Mouse (Mus musculus): ENCODE measurements at regions not wholly inside any gene's neighbourhood (a gene's known extent, or its start where the extent isn't known, plus 50 kb on each side); places are given as distances from the start of the nearest gene placed in this dataset.
"Not testable (repeated sequence)": the region's sequence is repeated elsewhere in the genome, so short reads cannot be mapped to it uniquely, and the experiment has no call there.

DNA sequence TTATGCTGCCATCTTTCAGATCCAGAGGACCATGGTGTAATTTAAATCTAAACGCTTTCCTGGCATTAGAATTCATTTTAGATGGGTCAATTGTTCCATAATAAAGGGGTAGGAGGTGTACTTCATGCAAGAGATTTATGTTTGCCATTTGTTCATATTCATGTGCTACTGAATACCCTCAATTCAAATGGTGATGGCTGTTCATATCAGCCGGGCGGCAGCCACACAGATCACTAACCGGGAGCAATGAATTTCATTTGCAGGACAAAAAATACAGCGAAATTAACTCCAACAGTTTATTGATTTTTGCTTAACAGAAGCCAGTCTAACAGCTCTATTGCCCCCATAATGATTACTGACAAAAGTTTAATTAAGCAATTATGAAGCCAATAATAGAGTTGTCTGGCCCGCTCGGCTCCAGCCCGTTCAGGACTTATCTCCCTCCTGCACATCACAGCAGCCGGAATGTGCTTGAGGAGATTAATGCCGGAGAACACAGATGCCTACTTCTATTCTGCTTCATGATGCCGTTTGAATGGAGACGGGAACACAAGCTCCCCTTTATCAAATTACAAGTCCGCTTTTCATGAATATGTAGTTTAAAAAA is 330.3 kb upstream of the Irx2 start:
- 5% methylated on average over 13 of the region's 13 CpGs for WGBS
- no peak overlapping the region for H3K4me3 ChIP-seq (ENCODE audit: low read depth, low read length)
- H3K4me1 ChIP-seq (ENCODE audit: control insufficient read depth, insufficient read depth, low read length) = peaks cover 17% of the 10 kb centered on the region
- no peak overlapping the region for H3K4me2 ChIP-seq (ENCODE audit: low read length)
- DNase-seq (ENCODE audit: low spot score) = peak; percentile 61
- H3K27me3 ChIP-seq (replicated peaks; ENCODE audit: control insufficient read depth, insufficient read depth, low read length) = peaks cover 83% of the 10 kb centered on the region
- no peaks in the 10 kb centered on the region for H3K36me3 ChIP-seq (ENCODE audit: control insufficient read depth, insufficient read depth, low read length)
- H3K9me3 ChIP-seq (replicated peaks; ENCODE audit: control insufficient read depth, low read length) = no peaks in the 10 kb centered on the region
- no peak overlapping the region for H3K9ac ChIP-seq (ENCODE audit: low read length)
- ATAC-seq = peak; percentile 38; the same call in 1 of the 2 replicates
- no peak overlapping the region for H3K27ac ChIP-seq (ENCODE audit: low read depth, low read length)

DNA sequence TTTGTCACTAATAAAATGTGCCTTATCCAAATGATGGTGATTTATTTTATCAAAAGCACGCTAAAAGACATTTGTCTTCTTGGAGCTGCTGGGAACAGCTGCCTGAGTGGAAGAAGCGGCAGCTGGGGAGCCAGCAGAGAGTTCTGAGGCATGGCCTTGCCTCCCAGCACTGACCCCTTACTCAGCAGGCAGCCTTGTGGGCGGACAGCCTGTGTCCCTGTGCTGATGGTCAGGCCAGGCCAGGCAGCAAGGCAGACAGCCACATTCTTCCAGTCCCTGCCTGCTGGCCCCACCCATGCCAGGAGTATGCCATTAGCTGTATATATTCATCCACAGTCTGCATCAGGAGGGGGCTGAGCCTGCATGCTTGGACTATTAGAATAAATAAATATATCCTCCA is 329.0 kb upstream of the Irx2 start:
- ATAC-seq (no peak), DNase-seq (ENCODE audit: low spot score) (no peak)
- Histone ChIP-seq H3K4me1 (ENCODE audit: control insufficient read depth, insufficient read depth, low read length) (peaks cover 19% of the 10 kb centered on the region), H3K4me3 (ENCODE audit: low read depth, low read length) (no peak overlapping the region), H3K27me3 (replicated peaks; ENCODE audit: control insufficient read depth, insufficient read depth, low read length) (peaks cover 87% of the 10 kb centered on the region), H3K36me3 (ENCODE audit: control insufficient read depth, insufficient read depth, low read length) (no peaks in the 10 kb centered on the region), H3K27ac (ENCODE audit: low read depth, low read length) (no peak overlapping the region), H3K9me3 (replicated peaks; ENCODE audit: control insufficient read depth, low read length) (no peaks in the 10 kb centered on the region), H3K9ac (ENCODE audit: low read length) (no peak overlapping the region), H3K4me2 (ENCODE audit: low read length) (no peak overlapping the region)
- WGBS = 19% methylated on average over 3 of the region's 3 CpGs

DNA sequence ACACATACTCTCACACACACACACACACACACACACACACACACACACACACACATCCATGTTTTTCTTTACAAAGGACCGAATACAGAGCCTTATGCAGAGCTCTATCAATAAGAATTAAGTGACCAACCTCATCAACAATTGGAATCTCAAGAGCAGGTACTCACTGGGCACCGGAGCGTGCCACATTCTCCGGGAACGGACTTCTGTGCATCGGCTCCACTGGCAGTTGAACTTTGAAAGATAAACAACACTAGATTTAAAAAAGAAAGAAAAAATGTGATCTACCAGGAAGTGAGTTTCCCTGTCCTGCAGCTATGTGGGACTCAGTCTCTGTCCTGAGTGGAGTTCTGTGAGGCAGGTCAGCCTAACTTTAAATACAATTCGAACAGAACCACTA is 327.5 kb upstream of the Irx2 start:
- no peak overlapping the region for H3K27ac ChIP-seq (ENCODE audit: low read depth, low read length)
- no peaks in the 10 kb centered on the region for H3K36me3 ChIP-seq (ENCODE audit: control insufficient read depth, insufficient read depth, low read length)
- no peak overlapping the region for H3K9ac ChIP-seq (ENCODE audit: low read length)
- H3K4me1 ChIP-seq (ENCODE audit: control insufficient read depth, insufficient read depth, low read length) = peaks cover 19% of the 10 kb centered on the region
- no peaks in the 10 kb centered on the region for H3K9me3 ChIP-seq (replicated peaks; ENCODE audit: control insufficient read depth, low read length)
- H3K4me2 ChIP-seq (ENCODE audit: low read length) = no peak overlapping the region
- ATAC-seq = no peak
- no peak overlapping the region for H3K4me3 ChIP-seq (ENCODE audit: low read depth, low read length)
- peaks cover 78% of the 10 kb centered on the region for H3K27me3 ChIP-seq (replicated peaks; ENCODE audit: control insufficient read depth, insufficient read depth, low read length)
- DNase-seq (ENCODE audit: low spot score) = no peak
- 62% methylated on average over 7 of the region's 7 CpGs for WGBS

DNA sequence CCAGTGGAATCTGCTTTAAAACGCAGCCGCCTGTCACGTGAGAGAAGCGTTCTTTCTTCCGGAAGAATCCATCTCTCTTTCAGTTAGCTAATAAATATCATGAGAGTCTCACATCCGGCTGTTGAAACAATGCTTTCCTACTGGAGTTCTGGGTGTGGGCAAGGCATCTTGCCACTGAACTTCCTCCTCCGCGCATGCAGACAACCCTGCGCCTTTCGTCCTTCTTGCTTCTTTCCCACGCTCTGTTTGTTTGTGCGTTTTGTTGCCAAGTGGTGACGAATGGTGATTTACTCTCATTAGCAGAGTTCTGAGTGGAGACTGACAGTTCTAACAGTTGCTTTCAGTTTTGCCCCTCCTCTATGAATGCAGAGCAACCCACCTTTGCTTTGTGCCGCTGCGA is 326.8 kb upstream of the Irx2 start:
- peaks cover 19% of the 10 kb centered on the region for H3K4me1 ChIP-seq (ENCODE audit: control insufficient read depth, insufficient read depth, low read length)
- H3K4me3 ChIP-seq (ENCODE audit: low read depth, low read length) = 0 out of 2 replicates have a peak overlapping the region, but pooled peaks have one; percentile 2

DNA sequence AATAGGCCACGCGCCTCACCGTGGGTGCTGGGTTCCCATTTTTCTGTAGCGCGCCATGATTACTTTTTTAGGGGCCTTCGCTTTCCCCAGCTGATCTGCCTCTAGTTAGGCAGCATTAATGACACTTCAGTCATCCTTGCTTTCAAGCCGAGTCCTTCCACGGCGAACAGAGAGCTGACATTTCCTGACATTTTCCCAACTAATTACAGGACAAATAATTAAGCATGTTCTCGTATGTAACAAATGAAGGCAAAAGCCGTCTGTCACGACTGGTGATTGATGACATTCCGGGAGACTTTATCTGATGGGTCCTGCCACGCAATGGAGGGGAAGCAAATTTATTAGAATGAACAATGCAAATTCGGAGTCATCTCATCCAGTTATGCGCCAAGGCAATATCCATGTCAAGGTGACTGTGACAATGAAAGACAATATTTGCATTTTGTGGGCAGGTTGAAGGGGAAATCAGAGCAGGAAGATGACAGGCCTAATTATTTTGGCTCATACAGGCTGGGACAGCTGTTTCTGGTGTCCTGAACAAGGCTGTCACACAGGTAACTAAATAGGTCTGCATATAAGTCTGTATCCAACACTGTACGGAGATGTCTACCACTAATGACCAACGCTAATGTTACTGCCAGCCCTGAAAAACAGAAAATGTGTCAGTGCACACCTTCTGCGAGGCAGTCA is 326.0 kb upstream of the Irx2 start:
- no peak overlapping the region for H3K27ac ChIP-seq (ENCODE audit: low read depth, low read length)
- no peaks in the 10 kb centered on the region for H3K36me3 ChIP-seq (ENCODE audit: control insufficient read depth, insufficient read depth, low read length)
- DNase-seq (ENCODE audit: low spot score) (no peak), ATAC-seq (peak; percentile 35)
- H3K27me3 ChIP-seq (replicated peaks; ENCODE audit: control insufficient read depth, insufficient read depth, low read length) = peaks cover 64% of the 10 kb centered on the region
- H3K9ac ChIP-seq (ENCODE audit: low read length) = no peak overlapping the region
- no peak overlapping the region for H3K4me3 ChIP-seq (ENCODE audit: low read depth, low read length)
- peaks cover 19% of the 10 kb centered on the region for H3K4me1 ChIP-seq (ENCODE audit: control insufficient read depth, insufficient read depth, low read length)
- 47% methylated on average over 19 of the region's 19 CpGs for WGBS
- no peaks in the 10 kb centered on the region for H3K9me3 ChIP-seq (replicated peaks; ENCODE audit: control insufficient read depth, low read length)
- H3K4me2 ChIP-seq (ENCODE audit: low read length) = peak overlapping the region; percentile 36

More for the DNA sequence above, 326.8 kb upstream of the Irx2 start:
- Histone ChIP-seq H3K36me3 (ENCODE audit: control insufficient read depth, insufficient read depth, low read length) (no peaks in the 10 kb centered on the region), H3K9me3 (replicated peaks; ENCODE audit: control insufficient read depth, low read length) (no peaks in the 10 kb centered on the region), H3K4me2 (ENCODE audit: low read length) (peak overlapping the region; percentile 36), H3K27me3 (replicated peaks; ENCODE audit: control insufficient read depth, insufficient read depth, low read length) (peaks cover 71% of the 10 kb centered on the region), H3K9ac (ENCODE audit: low read length) (no peak overlapping the region), H3K27ac (ENCODE audit: low read depth, low read length) (no peak overlapping the region)
- peak; percentile 18; the same call in 1 of the 2 replicates for ATAC-seq
- 31% methylated on average over 15 of the region's 15 CpGs for WGBS
- peak; percentile 66 for DNase-seq (ENCODE audit: low spot score)

DNA sequence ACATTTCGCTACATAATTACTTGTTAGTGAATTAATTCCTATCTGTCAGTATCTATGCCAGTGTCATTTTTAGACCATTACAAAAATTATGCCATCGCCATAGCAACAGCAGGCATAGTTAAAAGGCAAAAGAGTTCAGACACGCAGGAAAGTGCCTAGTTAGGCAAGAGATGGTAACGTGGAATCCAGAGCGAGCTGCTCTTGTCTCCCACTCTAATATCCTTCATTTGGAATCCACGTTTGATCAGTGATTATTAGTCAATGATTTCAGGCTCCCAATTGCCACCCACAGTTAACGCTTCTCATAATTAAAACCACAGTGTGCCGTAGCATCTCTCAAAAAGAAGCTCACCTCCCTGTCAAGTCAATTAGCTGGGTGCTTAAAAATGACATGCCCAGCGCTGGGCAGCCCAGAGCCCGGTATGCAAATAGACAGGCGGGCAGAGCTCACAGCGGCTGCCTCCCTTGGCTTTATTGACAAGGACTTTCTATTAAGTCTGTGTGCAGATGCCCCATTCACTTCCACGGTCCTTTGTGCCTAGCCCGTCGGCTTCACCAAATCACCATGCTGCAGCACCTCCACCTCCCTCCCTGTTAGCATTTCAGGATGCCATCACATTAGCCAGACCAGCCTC is 325.4 kb upstream of the Irx2 start:
- WGBS = 29% methylated on average over 15 of the region's 15 CpGs
- H3K36me3 ChIP-seq (ENCODE audit: control insufficient read depth, insufficient read depth, low read length) = no peaks in the 10 kb centered on the region
- peaks cover 18% of the 10 kb centered on the region for H3K4me1 ChIP-seq (ENCODE audit: control insufficient read depth, insufficient read depth, low read length)
- ATAC-seq (peak; percentile 28; the same call in 1 of the 2 replicates), DNase-seq (ENCODE audit: low spot score) (peak; percentile 50)
- H3K27me3 ChIP-seq (replicated peaks; ENCODE audit: control insufficient read depth, insufficient read depth, low read length) = peaks cover 59% of the 10 kb centered on the region
- no peak overlapping the region for H3K9ac ChIP-seq (ENCODE audit: low read length)
- H3K27ac ChIP-seq (ENCODE audit: low read depth, low read length) = no peak overlapping the region
- H3K4me2 ChIP-seq (ENCODE audit: low read length) = 0 out of 2 replicates have a peak overlapping the region, but pooled peaks have one; percentile 3
- no peaks in the 10 kb centered on the region for H3K9me3 ChIP-seq (replicated peaks; ENCODE audit: control insufficient read depth, low read length)
- H3K4me3 ChIP-seq (ENCODE audit: low read depth, low read length) = no peak overlapping the region

DNA sequence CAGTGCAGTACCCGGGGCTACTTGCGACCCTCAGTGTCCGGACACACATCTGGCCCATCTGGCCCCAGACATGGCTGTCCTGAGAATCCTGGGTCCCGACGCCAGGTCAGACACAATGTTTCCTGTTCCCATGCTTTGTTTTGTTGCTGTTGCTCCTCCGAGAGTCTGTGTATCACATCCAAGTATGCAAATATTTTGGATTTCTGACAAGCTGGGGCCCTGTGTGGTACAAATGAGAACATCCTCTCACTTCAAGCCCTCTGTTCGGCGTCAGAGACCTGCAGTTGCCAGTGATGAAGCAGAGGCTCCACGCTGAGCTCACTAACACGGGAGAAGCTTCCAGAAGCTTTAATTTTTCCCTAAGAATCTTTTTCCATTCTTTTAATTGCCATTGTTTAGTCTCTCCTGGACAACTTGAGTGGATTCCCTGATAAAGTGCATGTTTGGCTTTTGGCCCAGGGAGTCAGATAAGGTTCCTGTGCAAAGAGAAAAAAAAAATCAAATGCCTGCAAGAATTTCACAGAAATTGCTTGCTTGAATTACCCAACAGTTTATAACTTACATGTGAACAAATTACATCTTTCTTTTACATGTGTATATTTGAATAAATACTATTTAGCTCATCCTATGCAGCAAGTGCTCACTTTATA is 304.5 kb upstream of the Irx2 start:
- H3K4me1 ChIP-seq (ENCODE audit: control insufficient read depth, insufficient read depth, low read length) = no peaks in the 10 kb centered on the region
- no peak overlapping the region for H3K4me3 ChIP-seq (ENCODE audit: low read depth, low read length)
- ATAC-seq (no peak), DNase-seq (ENCODE audit: low spot score) (peak; percentile 51)
- H3K9ac ChIP-seq (ENCODE audit: low read length) = no peak overlapping the region
- 59% methylated on average over 10 of the region's 10 CpGs for WGBS
- H3K36me3 ChIP-seq (ENCODE audit: control insufficient read depth, insufficient read depth, low read length) = no peaks in the 10 kb centered on the region
- H3K4me2 ChIP-seq (ENCODE audit: low read length) = no peak overlapping the region
- peaks cover 28% of the 10 kb centered on the region for H3K27me3 ChIP-seq (replicated peaks; ENCODE audit: control insufficient read depth, insufficient read depth, low read length)
- H3K9me3 ChIP-seq (replicated peaks; ENCODE audit: control insufficient read depth, low read length) = no peaks in the 10 kb centered on the region
- H3K27ac ChIP-seq (ENCODE audit: low read depth, low read length) = no peak overlapping the region

DNA sequence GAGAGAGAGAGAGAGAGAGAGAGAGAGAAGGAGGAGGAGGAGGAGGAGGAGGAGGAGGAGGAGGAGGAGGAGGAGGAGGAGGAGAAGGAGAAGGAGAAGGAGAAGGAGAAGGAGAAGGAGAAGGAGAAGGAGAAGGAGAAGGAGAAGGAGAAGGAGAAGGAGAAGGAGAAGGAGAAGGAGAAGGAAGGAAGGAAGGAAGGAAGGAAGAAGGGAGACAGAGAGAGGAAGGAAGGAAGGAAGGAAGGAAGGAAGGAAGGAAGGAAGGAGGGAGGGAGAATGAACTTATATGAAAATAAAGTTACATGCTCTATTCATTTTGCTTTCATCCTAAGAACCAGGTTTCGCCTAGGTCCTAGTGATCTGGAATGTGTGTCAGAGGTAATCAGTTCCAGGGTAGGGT is 302.4 kb upstream of the Irx2 start:
- H3K4me2 ChIP-seq (ENCODE audit: low read length); ATAC-seq; H3K9ac ChIP-seq (ENCODE audit: low read length); H3K9me3 ChIP-seq (replicated peaks; ENCODE audit: control insufficient read depth, low read length); DNase-seq (ENCODE audit: low spot score); H3K4me3 ChIP-seq (ENCODE audit: low read depth, low read length); H3K27ac ChIP-seq (ENCODE audit: low read depth, low read length); H3K4me1 ChIP-seq (ENCODE audit: control insufficient read depth, insufficient read depth, low read length); H3K36me3 ChIP-seq (ENCODE audit: control insufficient read depth, insufficient read depth, low read length): not testable (repeated sequence)
- H3K27me3 ChIP-seq (replicated peaks; ENCODE audit: control insufficient read depth, insufficient read depth, low read length) = peaks cover 25% of the 10 kb centered on the region
- 76% methylated on average over 1 of the region's 1 CpGs for WGBS

Measured in forebrain, embryonic 14.5 days (tissue).